Mouse (Mus musculus) megakaryocyte, embryonic 14.5 days (primary cell): ENCODE results near the gene Sf1.

Experiments
- FLI1 ChIP-seq: IDR thresholded peaks from 2 replicates; pipeline ENCODE4 v1.6.1; 2012; ENCODE audit warnings: low read length, inconsistent platforms, mixed read lengths
- GATA1 ChIP-seq: IDR thresholded peaks from 3 replicates; pipeline ENCODE4 v1.6.1; 2012; ENCODE audit warnings: mixed read lengths, low read length, inconsistent platforms, borderline replicate concordance

- TF ChIP-seq GATA1 (no peak), FLI1 (no peak)
Measured at GRCm38 (mm10) chr19:6349215-6349983, 14.1 kb upstream of the Sf1 start.
